In genomic region chr16:93728676-93729075, GRCm38 (mm10) we compare ENCODE assay signal across 22 mouse cellular contexts. TPM values are rescaled to one million over a fixed set of nuclear protein-coding genes. Genes with fewer than 3 reads are reported as not detected.
DNase-seq lines count a peak whose midpoint lies in the region; ATAC-seq and TF ChIP-seq lines count a peak whose summit lies in the region.
"Had no signal": no experiment of that assay in that cellular context is flagged by ENCODE, and none has a peak within 500 bp of the region (broad histone marks: within the 10 kb centered on the region; RNA-seq: fewer than 3 reads in every experiment).

No protein-coding gene starts in this region.

- ATAC-seq in common myeloid progenitor, adult 5-6 weeks (replicated peaks; ENCODE audit: low read depth, poor library complexity, severe bottlenecking), result 0 out of 2 replicates have a peak, but pooled peaks have one; percentile 4
- ATAC-seq: intestine, embryonic 16.5 days; liver, embryonic 12.5 days had no signal

- DNase-seq in gastrocnemius, adult 2 months, result peak; percentile 69
- no peak for DNase-seq in gastrocnemius, postnatal 10 days
- DNase-seq in adipocyte (ENCODE audit: low spot score), result peak; percentile 48
- DNase-seq in lung, postnatal 25 days (ENCODE audit: low spot score), result peak; percentile 65
- no peak for DNase-seq in right cerebral cortex, postnatal 10 days (ENCODE audit: low spot score in 2 of 2)
- DNase-seq in spleen, adult 12 weeks (ENCODE audit: low spot score), result no peak
- DNase-seq: adrenal gland, postnatal 10 days; cerebellum, adult 11 months; embryo, embryonic 11 days; kidney, postnatal 36 days; midbrain, embryonic 14.5 days; right cerebral cortex, postnatal 14 days; thymus, postnatal 14 days had no signal

- TF ChIP-seq CTCF in gastrocnemius, adult 2 months (IDR thresholded peaks at IDR 0.05), result no peak

- H3K27ac ChIP-seq in gastrocnemius, adult 2 months, result peak overlapping the region; percentile 93
- H3K27ac ChIP-seq: embryonic facial prominence, embryonic 13.5 days; hindbrain, embryonic 10.5 days; limb, embryonic 13.5 days; liver, embryonic 12.5 days; lung, embryonic 15.5 days had no signal

- intact Hi-C loops in gastrocnemius, adult 2 months (cut with DNase I), result no loop called here

- H3K4me3 ChIP-seq in gastrocnemius, adult 2 months, result peak overlapping the region; percentile 55; the same call in 1 of the 2 replicates
- H3K4me3 ChIP-seq: embryonic facial prominence, embryonic 13.5 days; erythroblast, embryonic 14.5 days; hindbrain, embryonic 10.5 days; limb, embryonic 13.5 days; liver, embryonic 12.5 days; lung, embryonic 15.5 days had no signal

RNA-seq across cellular contexts. Expression of gene Dop1b, which starts 17.0 kb away (rescaled TPM):
- 10 to 100 TPM; 28.6 to 48.7 TPM for total RNA-seq in gastrocnemius, adult 2 months (2021)
- 10 to 100 TPM; 34.7 to 37.7 TPM for total RNA-seq in gastrocnemius, postnatal 10 days (2021)
- total RNA-seq in common myeloid progenitor, adult 5-6 weeks (2017), result 11.1 and 14.2 TPM in 2 replicates

RNA-seq across cellular contexts. Expression of gene Cbr3, which starts 45.7 kb away (rescaled TPM):
- total RNA-seq in gastrocnemius, adult 2 months (2021), result 1 to 10 TPM; 1.8 to 2.3 TPM
- 1 to 10 TPM; 3.5 to 6.3 TPM for total RNA-seq in gastrocnemius, postnatal 10 days (2021)
- not detected in 2 replicates for total RNA-seq in common myeloid progenitor, adult 5-6 weeks (2017)
- total RNA-seq: MEL had no signal

Comparison
In these comparisons a context has a peak if more than half of its experiments do, and no peak if none do; other contexts are left out.
1. DNase-seq: peak in gastrocnemius, adult 2 months (single experiment), adipocyte (single experiment) and lung, postnatal 25 days (single experiment); none in gastrocnemius, postnatal 10 days (single experiment), right cerebral cortex, postnatal 10 days (0 of 2) and spleen, adult 12 weeks (single experiment).